Mouse (Mus musculus) thymus, postnatal 14 days (tissue): ENCODE data around the gene Pramel6.
"Not testable (repeated sequence)": the region's sequence is repeated elsewhere in the genome, so short reads cannot be mapped to it uniquely, and the experiment has no call there.

Experiments
- DNase-seq: peaks from one replicate; pipeline ENCODE4 v3.0.0; 2021

Gene Pramel6

GRCm38 (mm10) chr2:87506265-87506664 is at the start of gene Pramel6:
Gene Pramel6, plus strand, starts transcription at chr2:87506565.
- no peak for DNase-seq

- no peak for DNase-seq
Measured at GRCm38 (mm10) chr2:87461769-87462168, 44.6 kb upstream of the Pramel6 start.

GRCm38 (mm10) chr2:87480207-87480606 is 26.2 kb upstream of the Pramel6 start:
- no peak for DNase-seq

GRCm38 (mm10) chr2:87481158-87481557 is 25.2 kb upstream of the Pramel6 start:
- no peak for DNase-seq

- no peak for DNase-seq
Measured at GRCm38 (mm10) chr2:87482276-87482675, 24.1 kb upstream of the Pramel6 start.

GRCm38 (mm10) chr2:87496993-87497392 is 9.4 kb upstream of the Pramel6 start, which contains the start of gene Pramel7:
Gene Pramel7, minus strand, starts transcription at chr2:87497093.
- DNase-seq, result not testable (repeated sequence)

- no peak for DNase-seq
Measured at GRCm38 (mm10) chr2:87515046-87515445, 8.7 kb downstream of the Pramel6 start.

- no peak for DNase-seq
Measured at GRCm38 (mm10) chr2:87515457-87516060, 9.2 kb downstream of the Pramel6 start.

- DNase-seq, result no peak
Measured at GRCm38 (mm10) chr2:87516581-87516980, 10.2 kb downstream of the Pramel6 start.

GRCm38 (mm10) chr2:87520651-87521050 is 14.3 kb downstream of the Pramel6 start:
- no peak for DNase-seq

GRCm38 (mm10) chr2:87525899-87526616 is 19.7 kb downstream of the Pramel6 start:
- not testable (repeated sequence) for DNase-seq

- no peak for DNase-seq
Measured at GRCm38 (mm10) chr2:87531496-87531895, 25.1 kb downstream of the Pramel6 start, which contains the start of gene Olfr153. Gene Olfr153, plus strand, starts transcription at chr2:87531796.

GRCm38 (mm10) chr2:87534826-87535225 is 28.5 kb downstream of the Pramel6 start:
- DNase-seq, result no peak

- DNase-seq, result no peak
Measured at GRCm38 (mm10) chr2:87545442-87545841, 39.1 kb downstream of the Pramel6 start, which contains the start of gene Olfr1128. Gene Olfr1128, minus strand, starts transcription at chr2:87545542.
